Mouse (Mus musculus) hindbrain, embryonic 14.5 days (tissue): ENCODE measurements at regions not wholly inside any gene's neighbourhood (a gene's known extent, or its start where the extent isn't known, plus 50 kb on each side); places are given as distances from the start of the nearest gene placed in this dataset.

Experiments
- ATAC-seq: fragments of 200-750 bp; cut with Nextera tagmentation; 2 replicates; pipeline ENCODE4 v1.8.0; 2017; ENCODE audit warnings: moderate number of reproducible peaks, mild to moderate bottlenecking, moderate TSS enrichment, moderate library complexity; ENCODE audit not compliant: low FRiP score
- DNase-seq: peaks from one replicate; pipeline ENCODE4 v3.0.0-alpha.2; 2015; ENCODE audit warnings: low spot score
- H3K27ac ChIP-seq: fragments of 300-500 bp; sonication (generic); 2 replicates; pipeline ENCODE4 v1.5.1; 2014; ENCODE audit warnings: mild to moderate bottlenecking, moderate library complexity
- H3K27me3 ChIP-seq: fragments of 300-500 bp; sonication (generic); 2 replicates; pipeline ENCODE4 v1.6.1; 2014; ENCODE audit warnings: mild to moderate bottlenecking, low read length, mixed read lengths; ENCODE audit not compliant: control insufficient read depth, insufficient read depth
- H3K36me3 ChIP-seq: fragments of 300-500 bp; sonication (generic); replicated peaks from 2 replicates; pipeline ENCODE4 v1.6.1; 2014; ENCODE audit not compliant: control insufficient read depth, insufficient read depth
- H3K4me1 ChIP-seq: fragments of 300-500 bp; sonication (generic); replicated peaks from 2 replicates; pipeline ENCODE4 v1.6.1; 2014; ENCODE audit warnings: antibody characterized with exemption, low read length, mixed read lengths; ENCODE audit not compliant: control insufficient read depth, insufficient read depth
- H3K4me2 ChIP-seq: fragments of 300-500 bp; sonication (generic); replicated peaks from 2 replicates; pipeline ENCODE4 v1.6.1; 2014; ENCODE audit warnings: mild to moderate bottlenecking, moderate library complexity
- H3K4me3 ChIP-seq: fragments of 300-500 bp; sonication (generic); replicated peaks from 2 replicates; pipeline ENCODE4 v1.5.1; 2014; ENCODE audit warnings: mild to moderate bottlenecking, low read length
- H3K9ac ChIP-seq: fragments of 300-500 bp; sonication (generic); 2 replicates; pipeline ENCODE4 v1.6.1; 2014
- H3K9me3 ChIP-seq: fragments of 300-500 bp; sonication (generic); 2 replicates; pipeline ENCODE4 v1.6.1; 2016; ENCODE audit warnings: low read length; ENCODE audit not compliant: control insufficient read depth
- WGBS: fragments of 180-500 bp; shearing (Covaris S2); extraction: QIAGEN DNeasy Blood & Tissue Kit; methylation state at CpG from one replicate; pipeline ENCODE4 v1.1.7; 2014; 5-methylcytosine and 5-hydroxymethylcytosine counted together

DNA sequence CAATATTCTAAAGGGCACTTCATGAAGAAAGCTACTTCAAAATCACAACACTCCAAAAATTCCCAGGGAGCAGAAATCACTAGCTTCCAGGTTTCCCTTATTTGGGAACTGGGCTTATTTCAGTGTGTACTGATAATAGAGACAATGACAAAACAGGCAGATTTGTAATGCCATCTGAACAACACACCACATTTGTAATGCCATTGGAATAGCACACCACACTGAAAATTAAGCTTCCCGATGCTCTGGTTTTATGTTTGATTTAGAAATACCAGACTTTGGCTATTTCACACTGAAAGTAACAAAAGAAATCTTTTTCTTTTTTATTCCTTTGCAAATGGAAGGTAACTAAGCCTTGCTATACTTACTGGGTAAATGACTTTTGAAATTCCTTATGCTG, 343.5 kb upstream of the Cdh20 start:
- ATAC-seq = no peak
- Histone ChIP-seq H3K27ac (no peak overlapping the region), H3K4me3 (no peak overlapping the region), H3K27me3 (no peaks in the 10 kb centered on the region), H3K4me1 (no peaks in the 10 kb centered on the region), H3K4me2 (no peak overlapping the region), H3K9me3 (no peaks in the 10 kb centered on the region), H3K36me3 (no peaks in the 10 kb centered on the region), H3K9ac (no peak overlapping the region)
- 79% methylated on average over 1 of the region's 1 CpGs for WGBS
- DNase-seq = no peak

DNA sequence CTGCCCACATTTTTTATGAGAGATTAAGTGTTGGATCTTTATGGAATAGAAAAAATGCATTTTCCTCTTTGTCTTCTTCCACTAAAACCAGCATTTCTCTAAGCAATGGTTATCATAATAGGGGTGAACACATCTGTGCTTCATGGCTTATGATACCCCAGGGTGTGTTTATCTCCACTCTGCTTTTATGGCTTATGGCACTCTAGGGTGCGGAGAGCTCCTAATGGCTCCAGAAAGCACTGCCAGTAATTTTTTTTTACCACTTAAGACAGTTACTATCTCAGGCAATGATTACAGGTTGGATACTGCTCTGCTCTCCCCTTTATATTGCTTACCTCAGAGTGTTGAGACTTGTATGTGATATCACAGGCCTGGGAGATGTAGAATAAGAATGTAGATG, 343.0 kb upstream of the Cdh20 start:
- Histone ChIP-seq H3K4me2 (no peak overlapping the region), H3K9ac (no peak overlapping the region), H3K27me3 (no peaks in the 10 kb centered on the region), H3K4me1 (no peaks in the 10 kb centered on the region), H3K27ac (no peak overlapping the region), H3K36me3 (no peaks in the 10 kb centered on the region), H3K4me3 (no peak overlapping the region), H3K9me3 (no peaks in the 10 kb centered on the region)
- DNase-seq = peak; percentile 29
- peak; percentile 55; the same call in 1 of the 2 replicates for ATAC-seq
- WGBS = 59% methylated on average over 1 of the region's 1 CpGs

DNA sequence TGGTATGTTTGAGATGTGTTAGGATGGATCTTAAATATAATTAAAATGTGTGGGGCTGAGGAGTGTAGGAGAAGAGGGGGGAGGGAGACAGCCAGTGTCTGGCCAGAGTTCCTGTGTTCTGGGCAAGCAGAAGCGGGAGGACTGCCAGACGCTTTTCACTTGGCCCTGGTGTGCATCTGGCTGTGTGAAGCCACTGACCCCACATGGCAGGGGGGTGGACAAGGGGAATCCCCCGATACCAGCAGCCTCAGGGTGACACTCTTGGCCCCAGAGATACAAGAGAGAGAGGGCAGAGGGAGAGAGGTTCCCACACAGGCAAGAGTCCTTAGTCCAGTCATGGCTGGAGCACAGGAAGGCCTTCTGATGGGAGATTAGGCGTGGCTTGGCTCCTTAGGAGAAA, 318.7 kb upstream of the Cdh20 start:
- Histone ChIP-seq H3K4me2 (no peak overlapping the region), H3K4me1 (no peaks in the 10 kb centered on the region), H3K9ac (no peak overlapping the region), H3K9me3 (no peaks in the 10 kb centered on the region), H3K4me3 (no peak overlapping the region), H3K36me3 (no peaks in the 10 kb centered on the region), H3K27ac (no peak overlapping the region), H3K27me3 (no peaks in the 10 kb centered on the region)
- WGBS = 80% methylated on average over 4 of the region's 4 CpGs
- DNase-seq = no peak
- ATAC-seq = no peak

DNA sequence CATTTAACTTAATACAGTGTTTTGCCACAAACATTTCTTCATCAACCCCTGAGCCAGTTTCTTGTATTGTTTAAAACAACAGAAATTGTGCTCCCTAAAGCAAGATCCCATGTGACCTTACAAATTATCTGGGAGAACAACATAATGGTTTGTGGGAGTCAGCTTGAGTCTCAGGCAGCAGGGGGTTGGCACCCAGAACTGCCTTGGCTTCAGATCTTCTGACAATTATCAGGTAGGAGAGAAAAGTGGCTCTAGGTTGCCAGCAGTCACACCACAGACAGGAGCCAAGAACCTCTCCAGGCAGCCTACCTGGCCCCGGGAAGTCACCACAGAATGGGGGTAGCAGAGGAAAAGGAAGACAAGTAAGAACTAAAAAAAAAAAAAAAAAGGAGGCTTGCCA, 299.8 kb upstream of the Cdh20 start:
- WGBS = 67% methylated on average over 1 of the region's 1 CpGs
- Histone ChIP-seq H3K36me3 (no peaks in the 10 kb centered on the region), H3K9ac (no peak overlapping the region), H3K27me3 (no peaks in the 10 kb centered on the region), H3K4me1 (no peaks in the 10 kb centered on the region), H3K4me2 (no peak overlapping the region), H3K4me3 (no peak overlapping the region), H3K9me3 (no peaks in the 10 kb centered on the region), H3K27ac (no peak overlapping the region)
- ATAC-seq (no peak), DNase-seq (no peak)

DNA sequence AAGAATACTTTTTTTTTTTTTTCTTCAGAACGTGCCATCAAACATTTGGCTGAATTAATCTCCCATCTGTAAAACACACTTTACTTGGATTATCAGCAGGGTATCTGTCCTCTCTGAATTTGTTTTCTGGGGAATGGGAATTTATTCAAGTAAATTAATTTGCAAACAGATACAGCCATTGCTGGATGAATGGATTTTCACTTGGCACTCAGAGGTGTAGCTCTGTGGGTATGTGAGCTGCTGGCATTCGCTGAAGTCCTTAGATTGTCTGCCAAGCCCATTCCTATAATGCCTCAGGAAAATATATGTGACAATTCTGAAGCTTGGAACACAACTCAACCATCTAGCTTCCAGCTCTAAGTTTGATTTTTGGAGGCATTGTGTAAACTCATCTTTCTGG, 288.6 kb upstream of the Cdh20 start:
- no peak for ATAC-seq
- H3K27me3 ChIP-seq = no peaks in the 10 kb centered on the region
- H3K9ac ChIP-seq = no peak overlapping the region
- no peak overlapping the region for H3K4me3 ChIP-seq
- H3K27ac ChIP-seq = no peak overlapping the region
- no peaks in the 10 kb centered on the region for H3K4me1 ChIP-seq
- no peak overlapping the region for H3K4me2 ChIP-seq
- H3K9me3 ChIP-seq = no peaks in the 10 kb centered on the region
- H3K36me3 ChIP-seq = no peaks in the 10 kb centered on the region
- WGBS = 55% methylated on average over 2 of the region's 2 CpGs
- no peak for DNase-seq
